Mouse (Mus musculus): ENCODE measurements at regions not wholly inside any gene's neighbourhood (a gene's known extent, or its start where the extent isn't known, plus 50 kb on each side); places are given as distances from the start of the nearest gene placed in this dataset.

GRCm38 (mm10) chr1:169159786-169160185 lies 371.5 kb downstream of the Nuf2 start:
- Histone ChIP-seq H3K4me3 (ENCODE audit: low read depth, low read length) (no peak overlapping the region), H3K27me3 (ENCODE audit: control insufficient read depth, insufficient read depth, low read length) (no peaks in the 10 kb centered on the region), H3K4me2 (no peak overlapping the region), H3K9me3 (replicated peaks; ENCODE audit: control insufficient read depth, low read length) (no peaks in the 10 kb centered on the region), H3K36me3 (ENCODE audit: control insufficient read depth, insufficient read depth, low read length) (no peaks in the 10 kb centered on the region), H3K27ac (ENCODE audit: low read depth, low read length) (no peak overlapping the region), H3K9ac (ENCODE audit: low read depth, low read length) (no peak overlapping the region), H3K4me1 (ENCODE audit: control insufficient read depth, insufficient read depth, low read length) (no peaks in the 10 kb centered on the region)
- ATAC-seq (replicated peaks; ENCODE audit: insufficient number of reproducible peaks, low FRiP score, low TSS enrichment): no peak

- H3K4me1 ChIP-seq (ENCODE audit: control insufficient read depth, insufficient read depth, low read length): no peaks in the 10 kb centered on the region
- no peaks in the 10 kb centered on the region for H3K27me3 ChIP-seq (ENCODE audit: control insufficient read depth, insufficient read depth, low read length)
- H3K9ac ChIP-seq (ENCODE audit: low read depth, low read length): no peak overlapping the region
- no peaks in the 10 kb centered on the region for H3K36me3 ChIP-seq (ENCODE audit: control insufficient read depth, insufficient read depth, low read length)
- ATAC-seq (replicated peaks; ENCODE audit: insufficient number of reproducible peaks, low FRiP score, low TSS enrichment): no peak
- no peak overlapping the region for H3K27ac ChIP-seq (ENCODE audit: low read depth, low read length)
- no peak overlapping the region for H3K4me3 ChIP-seq (ENCODE audit: low read depth, low read length)
- no peak overlapping the region for H3K4me2 ChIP-seq
- no peaks in the 10 kb centered on the region for H3K9me3 ChIP-seq (replicated peaks; ENCODE audit: control insufficient read depth, low read length)
- WGBS (ENCODE audit: insufficient replicate concordance): 80% methylated on average over 3 of the region's 3 CpGs
Observed at GRCm38 (mm10) chr1:169157496-169157895, 373.8 kb downstream of the Nuf2 start.

- H3K4me1 ChIP-seq (ENCODE audit: control insufficient read depth, insufficient read depth, low read length): no peaks in the 10 kb centered on the region
- ATAC-seq (replicated peaks; ENCODE audit: insufficient number of reproducible peaks, low FRiP score, low TSS enrichment): no peak
- no peak overlapping the region for H3K9ac ChIP-seq (ENCODE audit: low read depth, low read length)
- no peak overlapping the region for H3K4me3 ChIP-seq (ENCODE audit: low read depth, low read length)
- no peak overlapping the region for H3K27ac ChIP-seq (ENCODE audit: low read depth, low read length)
- no peaks in the 10 kb centered on the region for H3K36me3 ChIP-seq (ENCODE audit: control insufficient read depth, insufficient read depth, low read length)
- WGBS (ENCODE audit: insufficient replicate concordance): 84% methylated on average over 4 of the region's 4 CpGs
- H3K27me3 ChIP-seq (ENCODE audit: control insufficient read depth, insufficient read depth, low read length): no peaks in the 10 kb centered on the region
- no peak overlapping the region for H3K4me2 ChIP-seq
- no peaks in the 10 kb centered on the region for H3K9me3 ChIP-seq (replicated peaks; ENCODE audit: control insufficient read depth, low read length)
Observed at GRCm38 (mm10) chr1:169156875-169157274, 374.4 kb downstream of the Nuf2 start.

- Histone ChIP-seq H3K27me3 (ENCODE audit: control insufficient read depth, insufficient read depth, low read length) (no peaks in the 10 kb centered on the region), H3K9me3 (replicated peaks; ENCODE audit: control insufficient read depth, low read length) (no peaks in the 10 kb centered on the region), H3K4me1 (ENCODE audit: control insufficient read depth, insufficient read depth, low read length) (no peaks in the 10 kb centered on the region), H3K36me3 (ENCODE audit: control insufficient read depth, insufficient read depth, low read length) (no peaks in the 10 kb centered on the region), H3K4me2 (no peak overlapping the region), H3K4me3 (ENCODE audit: low read depth, low read length) (no peak overlapping the region), H3K9ac (ENCODE audit: low read depth, low read length) (no peak overlapping the region), H3K27ac (ENCODE audit: low read depth, low read length) (no peak overlapping the region)
- 70% methylated on average over 14 of the region's 14 CpGs for WGBS (ENCODE audit: insufficient replicate concordance)
- no peak for ATAC-seq (replicated peaks; ENCODE audit: insufficient number of reproducible peaks, low FRiP score, low TSS enrichment)
Observed at GRCm38 (mm10) chr1:169155484-169156459, 375.5 kb downstream of the Nuf2 start.

GRCm38 (mm10) chr1:169142216-169142615 lies 389.0 kb downstream of the Nuf2 start:
- H3K4me3 ChIP-seq (ENCODE audit: low read depth, low read length): no peak overlapping the region
- ATAC-seq (replicated peaks; ENCODE audit: insufficient number of reproducible peaks, low FRiP score, low TSS enrichment): no peak
- H3K27ac ChIP-seq (ENCODE audit: low read depth, low read length): no peak overlapping the region
- H3K9ac ChIP-seq (ENCODE audit: low read depth, low read length): no peak overlapping the region
- H3K4me2 ChIP-seq: no peak overlapping the region
- H3K9me3 ChIP-seq (replicated peaks; ENCODE audit: control insufficient read depth, low read length): no peaks in the 10 kb centered on the region
- no peaks in the 10 kb centered on the region for H3K4me1 ChIP-seq (ENCODE audit: control insufficient read depth, insufficient read depth, low read length)
- WGBS (ENCODE audit: insufficient replicate concordance): 72% methylated on average over 3 of the region's 3 CpGs
- no peaks in the 10 kb centered on the region for H3K27me3 ChIP-seq (ENCODE audit: control insufficient read depth, insufficient read depth, low read length)
- no peaks in the 10 kb centered on the region; the same call in 1 of the 2 replicates for H3K36me3 ChIP-seq (ENCODE audit: control insufficient read depth, insufficient read depth, low read length)

GRCm38 (mm10) chr1:169140056-169140455 lies 391.2 kb downstream of the Nuf2 start:
- no peaks in the 10 kb centered on the region; the same call in 1 of the 2 replicates for H3K36me3 ChIP-seq (ENCODE audit: control insufficient read depth, insufficient read depth, low read length)
- ATAC-seq (replicated peaks; ENCODE audit: insufficient number of reproducible peaks, low FRiP score, low TSS enrichment): no peak
- H3K4me1 ChIP-seq (ENCODE audit: control insufficient read depth, insufficient read depth, low read length): no peaks in the 10 kb centered on the region
- H3K9me3 ChIP-seq (replicated peaks; ENCODE audit: control insufficient read depth, low read length): no peaks in the 10 kb centered on the region
- WGBS (ENCODE audit: insufficient replicate concordance): 69% methylated on average over 3 of the region's 3 CpGs
- H3K27ac ChIP-seq (ENCODE audit: low read depth, low read length): no peak overlapping the region
- no peak overlapping the region for H3K4me3 ChIP-seq (ENCODE audit: low read depth, low read length)
- H3K9ac ChIP-seq (ENCODE audit: low read depth, low read length): no peak overlapping the region
- no peak overlapping the region for H3K4me2 ChIP-seq
- H3K27me3 ChIP-seq (ENCODE audit: control insufficient read depth, insufficient read depth, low read length): no peaks in the 10 kb centered on the region

GRCm38 (mm10) chr1:169139507-169139906 lies 391.8 kb downstream of the Nuf2 start:
- H3K36me3 ChIP-seq (ENCODE audit: control insufficient read depth, insufficient read depth, low read length): no peaks in the 10 kb centered on the region; the same call in 1 of the 2 replicates
- 71% methylated on average over 5 of the region's 5 CpGs for WGBS (ENCODE audit: insufficient replicate concordance)
- H3K4me2 ChIP-seq: no peak overlapping the region
- H3K27ac ChIP-seq (ENCODE audit: low read depth, low read length): no peak overlapping the region
- H3K4me3 ChIP-seq (ENCODE audit: low read depth, low read length): no peak overlapping the region
- H3K4me1 ChIP-seq (ENCODE audit: control insufficient read depth, insufficient read depth, low read length): no peaks in the 10 kb centered on the region
- no peaks in the 10 kb centered on the region for H3K27me3 ChIP-seq (ENCODE audit: control insufficient read depth, insufficient read depth, low read length)
- no peak for ATAC-seq (replicated peaks; ENCODE audit: insufficient number of reproducible peaks, low FRiP score, low TSS enrichment)
- no peak overlapping the region for H3K9ac ChIP-seq (ENCODE audit: low read depth, low read length)
- H3K9me3 ChIP-seq (replicated peaks; ENCODE audit: control insufficient read depth, low read length): no peaks in the 10 kb centered on the region

- Histone ChIP-seq H3K4me3 (ENCODE audit: low read depth, low read length) (no peak overlapping the region), H3K9ac (ENCODE audit: low read depth, low read length) (no peak overlapping the region), H3K9me3 (replicated peaks; ENCODE audit: control insufficient read depth, low read length) (no peaks in the 10 kb centered on the region), H3K4me2 (no peak overlapping the region), H3K4me1 (ENCODE audit: control insufficient read depth, insufficient read depth, low read length) (no peaks in the 10 kb centered on the region), H3K36me3 (ENCODE audit: control insufficient read depth, insufficient read depth, low read length) (no peaks in the 10 kb centered on the region), H3K27me3 (ENCODE audit: control insufficient read depth, insufficient read depth, low read length) (no peaks in the 10 kb centered on the region), H3K27ac (ENCODE audit: low read depth, low read length) (no peak overlapping the region)
- ATAC-seq (replicated peaks; ENCODE audit: insufficient number of reproducible peaks, low FRiP score, low TSS enrichment): no peak
- 66% methylated on average over 2 of the region's 2 CpGs for WGBS (ENCODE audit: insufficient replicate concordance)
Observed at GRCm38 (mm10) chr1:169139184-169139486, 392.1 kb downstream of the Nuf2 start.
